Mouse (Mus musculus) cortical plate, adult 2 months (tissue): ENCODE measurements around the gene Gm45716.

Source experiments
- CTCF ChIP-seq: fragments of 200-500 bp; IDR thresholded peaks from 2 replicates; pipeline ENCODE4 v1.5.1; 2011; ENCODE audit warnings: mild to moderate bottlenecking, control low read depth, low read length; ENCODE audit not compliant: insufficient read depth; ENCODE audit errors: extremely low read depth
- POLR2A ChIP-seq: fragments of 200-500 bp; IDR thresholded peaks from 2 replicates; pipeline ENCODE4 v1.6.1; 2011; ENCODE audit warnings: mild to moderate bottlenecking, low read length, control low read depth; ENCODE audit not compliant: insufficient read depth; ENCODE audit errors: extremely low read depth

DNA sequence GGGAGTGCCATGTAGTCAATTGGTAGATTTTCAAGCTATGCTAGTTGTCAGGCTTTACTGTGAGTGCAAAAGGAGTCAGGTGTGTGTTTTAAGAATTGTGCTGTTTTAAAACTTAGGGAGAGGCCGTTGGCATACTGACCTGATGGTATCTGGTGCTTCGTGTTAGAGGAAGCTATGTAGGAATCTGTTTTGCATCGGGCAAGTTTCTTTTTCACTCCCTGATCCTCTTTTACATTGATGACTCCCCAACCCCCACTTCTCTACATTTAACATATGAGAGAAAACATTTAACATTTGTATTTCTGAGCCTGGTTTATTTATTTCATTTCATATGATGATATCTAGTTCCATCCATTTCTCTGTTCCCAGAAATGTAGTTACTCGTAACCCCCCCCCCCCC, 60.3 kb downstream of the Gm45716 start:
- no peak for TF ChIP-seq POLR2A
- no peak for TF ChIP-seq CTCF
